18 mouse cellular contexts compared by ENCODE assay signal in genomic region chr4:106943627-106944026, GRCm38 (mm10).
"Had no signal": no experiment of that assay in that cellular context is flagged by ENCODE, and none has a peak within 500 bp of the region (broad histone marks: within the 10 kb centered on the region; RNA-seq: fewer than 3 reads in every experiment).

No protein-coding gene starts in this region.

- H3K27me3 ChIP-seq: midbrain, embryonic 12.5 days; neural tube, embryonic 13.5 days; neural tube, embryonic 15.5 days had no signal

- H3K4me3 ChIP-seq: midbrain, embryonic 10.5 days; midbrain, embryonic 12.5 days; myocyte; neural tube, embryonic 13.5 days; neural tube, embryonic 15.5 days had no signal

- H3K27ac ChIP-seq: midbrain, embryonic 10.5 days; midbrain, embryonic 12.5 days; neural tube, embryonic 13.5 days; neural tube, embryonic 15.5 days had no signal

- DNase-seq: lung, embryonic 14.5 days; lung, postnatal 10 days; lung, postnatal 4 days; midbrain, embryonic 14.5 days; retina, postnatal 1 day; right cerebral cortex, adult 18-20 months; right cerebral cortex, postnatal 25 days; right cerebral cortex, postnatal 4 days; spleen, adult 18-20 months; thymus, adult 18-20 months; thymus, postnatal 14 days; thymus, postnatal 36 days had no signal

- ATAC-seq: midbrain, embryonic 16.5 days had no signal
